25 mouse cellular contexts compared by ENCODE assay signal in the genomic region with DNA sequence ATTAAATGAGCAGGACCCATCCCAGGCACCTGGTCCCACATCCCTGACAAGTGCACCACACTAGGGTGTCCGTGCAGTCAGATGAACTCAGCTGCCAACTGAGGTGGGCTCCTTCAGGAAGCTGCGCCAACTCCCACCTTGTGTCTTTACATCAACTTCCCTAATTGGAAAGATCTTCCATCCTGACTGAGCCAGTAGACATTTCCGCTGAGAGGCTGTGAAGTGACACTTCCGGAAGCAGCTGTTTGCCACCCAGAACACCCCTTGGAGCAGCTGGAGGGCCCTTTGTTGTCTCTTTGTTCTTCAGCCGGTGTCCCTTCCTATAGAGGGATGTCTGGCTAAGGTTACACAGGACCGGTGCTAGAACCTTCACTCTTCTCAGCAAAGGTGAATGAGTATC. TPM values are rescaled to one million over a fixed set of nuclear protein-coding genes. Genes with fewer than 3 reads are reported as not detected.
"Had no signal": no experiment of that assay in that cellular context is flagged by ENCODE, and none has a peak within 500 bp of the region (broad histone marks: within the 10 kb centered on the region; RNA-seq: fewer than 3 reads in every experiment).

No protein-coding gene starts in this region.

- H3K27me3 ChIP-seq: heart, embryonic 12.5 days; hindbrain, embryonic 12.5 days; intestine, embryonic 15.5 days; limb, embryonic 12.5 days had no signal

- H3K36me3 ChIP-seq: heart, embryonic 10.5 days; heart, embryonic 12.5 days; hindbrain, embryonic 10.5 days; hindbrain, embryonic 12.5 days; intestine, embryonic 15.5 days; limb, embryonic 10.5 days; limb, embryonic 12.5 days had no signal

- H3K27ac ChIP-seq: heart, embryonic 10.5 days; hindbrain, embryonic 10.5 days; hindbrain, embryonic 12.5 days; hindbrain, embryonic 14.5 days; intestine, embryonic 15.5 days; layer of hippocampus, adult 2 months; left cerebral cortex, adult 2 months; limb, embryonic 10.5 days; limb, embryonic 12.5 days had no signal

- H3K4me2 ChIP-seq: heart, embryonic 12.5 days; hindbrain, embryonic 12.5 days; hindbrain, embryonic 14.5 days; intestine, embryonic 15.5 days; limb, embryonic 12.5 days had no signal

- H3K9me3 ChIP-seq: heart, embryonic 10.5 days; heart, embryonic 12.5 days; hindbrain, embryonic 10.5 days; hindbrain, embryonic 12.5 days; intestine, embryonic 15.5 days; limb, embryonic 10.5 days; limb, embryonic 12.5 days had no signal

- H3K4me1 ChIP-seq: hindbrain, embryonic 10.5 days; hindbrain, embryonic 12.5 days; limb, embryonic 12.5 days had no signal

- H3K9ac ChIP-seq: heart, embryonic 12.5 days; hindbrain, embryonic 12.5 days; hindbrain, embryonic 14.5 days; intestine, embryonic 15.5 days; limb, embryonic 12.5 days had no signal

- DNase-seq: gastrocnemius, postnatal 10 days; gastrocnemius, postnatal 36 days; heart, adult 18-20 months; heart, postnatal 10 days; heart, postnatal 4 days; kidney, adult 18-20 months; kidney, adult 8-10 months; kidney, postnatal 10 days; kidney, postnatal 25 days; kidney, postnatal 4 days; liver had no signal

- ATAC-seq: hindbrain, embryonic 16.5 days; inflammation-experienced regulatory T-cells, adult 6 months; intestine, embryonic 15.5 days; intestine, postnatal 0 days had no signal

- H3K4me3 ChIP-seq: heart, embryonic 10.5 days; heart, embryonic 12.5 days; hindbrain, embryonic 10.5 days; hindbrain, embryonic 12.5 days; intestine, embryonic 15.5 days; layer of hippocampus, adult 2 months; left cerebral cortex, adult 2 months; limb, embryonic 10.5 days; limb, embryonic 12.5 days had no signal

RNA-seq across cellular contexts. Expression of gene 1110002E22Rik, which starts 34.3 kb away (rescaled TPM):
- polyA plus RNA-seq: inflammation-experienced regulatory T-cells, adult 6 months had no signal

RNA-seq across cellular contexts. Expression of gene Gm5105, which starts 36.6 kb away (rescaled TPM):
- total RNA-seq: left cerebral cortex, postnatal 14 days had no signal
- polyA plus RNA-seq: heart, embryonic 10.5 days; hindbrain, embryonic 10.5 days; hindbrain, embryonic 12.5 days; inflammation-experienced regulatory T-cells, adult 6 months; intestine, postnatal 0 days; limb, embryonic 10.5 days had no signal
